In the genomic region with DNA sequence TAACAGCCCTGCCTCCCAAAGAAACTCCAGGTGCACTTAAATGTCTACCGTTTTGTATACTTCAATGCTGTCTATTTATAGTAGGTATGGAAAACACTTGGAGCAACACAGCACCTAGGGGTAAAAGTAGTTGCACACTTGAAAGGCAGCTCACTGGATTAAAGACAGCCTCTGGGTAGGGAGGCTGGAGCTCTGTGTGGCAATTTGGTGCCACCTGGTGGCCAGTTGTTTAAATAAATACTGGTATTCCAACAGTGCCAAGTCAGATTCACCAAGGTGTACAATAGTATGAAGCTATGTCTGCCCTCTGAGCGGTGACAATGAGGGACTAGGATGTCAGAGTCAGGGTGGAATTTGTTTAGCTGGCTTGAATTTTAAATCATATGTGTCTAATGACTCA, we compare ENCODE assay signal across 9 mouse cellular contexts. TPM values are rescaled to one million over a fixed set of nuclear protein-coding genes. Genes with fewer than 3 reads are reported as not detected.
DNase-seq lines count a peak whose midpoint lies in the region; ATAC-seq lines count a peak whose summit lies in the region.
"Had no signal": no experiment of that assay in that cellular context is flagged by ENCODE, and none has a peak within 500 bp of the region (broad histone marks: within the 10 kb centered on the region; RNA-seq: fewer than 3 reads in every experiment).

No protein-coding gene starts in this region.

- DNase-seq in NIH3T3 (ENCODE audit: low read depth): peak; percentile 94
- peak; percentile 83 to 91 for DNase-seq in cerebellum, adult 18-20 months
- DNase-seq in hindbrain, embryonic 14.5 days (ENCODE audit: low spot score): peak; percentile 92
- peak; percentile 78 for DNase-seq in layer of hippocampus, adult 9-11 months
- peak; percentile 81 for DNase-seq in right cerebral cortex, postnatal 14 days
- peak; percentile 70 to 77 for DNase-seq in urinary bladder, postnatal 36 days (ENCODE audit: low spot score in 2 of 2)

- no peaks in the 10 kb centered on the region for H3K36me3 ChIP-seq in forebrain, embryonic 16.5 days (ENCODE audit: control insufficient read depth, insufficient read depth)
- H3K36me3 ChIP-seq in hindbrain, embryonic 14.5 days (replicated peaks; ENCODE audit: control insufficient read depth, insufficient read depth): no peaks in the 10 kb centered on the region

- H3K4me2 ChIP-seq in forebrain, embryonic 16.5 days (ENCODE audit: low read length): no peak overlapping the region
- H3K4me2 ChIP-seq in hindbrain, embryonic 14.5 days (replicated peaks): no peak overlapping the region

- peak; percentile 55 for ATAC-seq in forebrain, embryonic 16.5 days
- ATAC-seq in hindbrain, embryonic 14.5 days (ENCODE audit: low FRiP score): peak; percentile 50; the same call in 1 of the 2 replicates
- ATAC-seq in megakaryocyte, adult 5-6 weeks (ENCODE audit: poor library complexity, severe bottlenecking): peak; percentile 37; the same call in 1 of the 2 replicates

- H3K4me3 ChIP-seq in forebrain, embryonic 16.5 days (replicated peaks; ENCODE audit: low read length): no peak overlapping the region
- H3K4me3 ChIP-seq in hindbrain, embryonic 14.5 days (replicated peaks; ENCODE audit: low read length): no peak overlapping the region

- no peak overlapping the region for H3K9ac ChIP-seq in forebrain, embryonic 16.5 days (replicated peaks; ENCODE audit: low read depth, low read length)
- no peak overlapping the region for H3K9ac ChIP-seq in hindbrain, embryonic 14.5 days

- H3K27me3 ChIP-seq in forebrain, embryonic 16.5 days (replicated peaks; ENCODE audit: control insufficient read depth, insufficient read depth, low read length): no peaks in the 10 kb centered on the region
- H3K27me3 ChIP-seq in hindbrain, embryonic 14.5 days (ENCODE audit: control insufficient read depth, insufficient read depth, low read length): no peaks in the 10 kb centered on the region

- 20% methylated on average over 2 of the region's 2 CpGs for WGBS in forebrain, embryonic 16.5 days
- 19% methylated on average over 2 of the region's 2 CpGs for WGBS in hindbrain, embryonic 14.5 days

- no peak overlapping the region; the same call in 1 of the 2 replicates for H3K27ac ChIP-seq in forebrain, embryonic 16.5 days (ENCODE audit: low read length)
- no peak overlapping the region for H3K27ac ChIP-seq in hindbrain, embryonic 14.5 days
- H3K27ac ChIP-seq: macrophage had no signal

- no peaks in the 10 kb centered on the region for H3K9me3 ChIP-seq in forebrain, embryonic 16.5 days (ENCODE audit: control insufficient read depth, low read length)
- H3K9me3 ChIP-seq in hindbrain, embryonic 14.5 days (ENCODE audit: control insufficient read depth, low read length): no peaks in the 10 kb centered on the region

- H3K4me1 ChIP-seq in forebrain, embryonic 16.5 days (replicated peaks; ENCODE audit: control insufficient read depth, insufficient read depth, low read length): peaks cover 40% of the 10 kb centered on the region
- H3K4me1 ChIP-seq in hindbrain, embryonic 14.5 days (replicated peaks; ENCODE audit: control insufficient read depth, insufficient read depth, low read length): peaks cover 16% of the 10 kb centered on the region; the same call in 1 of the 2 replicates

RNA-seq across cellular contexts. Expression of a gene that starts 22.2 kb away (rescaled TPM):
- 44.8 and 50.4 TPM in 2 replicates for polyA plus RNA-seq in forebrain, embryonic 16.5 days (2015; fragmentation: Nextera tagmentation; extraction: Ambion mirVana)
- 57.0 and 63.1 TPM in 2 replicates for polyA plus RNA-seq in hindbrain, embryonic 14.5 days (2014; fragmentation: Nextera tagmentation; extraction: Ambion mirVana)
- 6.2 and 7.6 TPM in 2 replicates for total RNA-seq in megakaryocyte, adult 5-6 weeks (2015)
- total RNA-seq in megakaryocyte, adult 5-6 weeks (2017): 2.0 and 2.7 TPM in 2 replicates
